Mouse (Mus musculus) MEL (cell line): Measurements from ENCODE around the gene Alkbh7. TPM values are rescaled to one million over a fixed set of nuclear protein-coding genes. Genes with fewer than 3 reads are reported as not detected.

Experiments
- DNase-seq: peaks from one replicate; pipeline ENCODE4 v3.0.0; 2011; ENCODE audit warnings: low read depth, low spot score
- H3K27ac ChIP-seq: 2 replicates; pipeline ENCODE4 v1.5.1; 2012; ENCODE audit warnings: low read depth, mild to moderate bottlenecking, control low read depth, low read length, moderate library complexity; ENCODE audit not compliant: control insufficient read depth
- H3K27me3 ChIP-seq, 2 experiments: fragments of 150-350 bp in 1 of 2; sonication (generic) in 1 of 2; 2 replicates each; pipeline ENCODE4 v1.6.1; 2012; ENCODE audit warnings: low read length in 2 of 2, mild to moderate bottlenecking in 2 of 2, improper control_type of control experiment in 1 of 2, moderate library complexity in 1 of 2; ENCODE audit not compliant: insufficient read depth in 2 of 2, control insufficient read depth in 1 of 2
- H3K36me3 ChIP-seq, 2 experiments: 2 replicates each; pipeline ENCODE4 v1.6.1; 2012 to 2014; ENCODE audit warnings: low read length in 2 of 2, improper control_type of control experiment in 1 of 2, inconsistent platforms in 1 of 2, mild to moderate bottlenecking in 1 of 2; ENCODE audit not compliant: insufficient read depth in 2 of 2, control insufficient read depth in 1 of 2
- H3K4me1 ChIP-seq, 2 experiments: fragments of 150-350 bp in 1 of 2; sonication (generic) in 1 of 2; 2 replicates each; pipeline ENCODE4 v1.6.1; 2012; ENCODE audit warnings: low read length in 2 of 2, improper control_type of control experiment in 1 of 2, mild to moderate bottlenecking in 1 of 2; ENCODE audit not compliant: insufficient read depth in 2 of 2, control insufficient read depth in 1 of 2
- H3K4me3 ChIP-seq, 2 experiments: fragments of 150-350 bp in 1 of 2; sonication (generic) in 1 of 2; 2 replicates each; pipeline ENCODE4 v1.5.1; 2012; ENCODE audit warnings: low read depth in 2 of 2, low read length in 2 of 2, mild to moderate bottlenecking in 2 of 2, moderate library complexity in 2 of 2, control low read depth in 1 of 2, improper control_type of control experiment in 1 of 2; ENCODE audit not compliant: control insufficient read depth in 1 of 2, insufficient read depth in 1 of 2
- H3K79me2 ChIP-seq: 2 replicates; pipeline ENCODE4 v1.6.1; 2012; ENCODE audit warnings: mild to moderate bottlenecking, low read length, moderate library complexity; ENCODE audit not compliant: control insufficient read depth, poor library complexity, insufficient read depth
- H3K9ac ChIP-seq: 2 replicates; pipeline ENCODE4 v1.6.1; 2012; ENCODE audit warnings: low read depth, mild to moderate bottlenecking, control low read depth, low read length, moderate library complexity; ENCODE audit not compliant: control insufficient read depth, poor library complexity, severe bottlenecking
- H3K9me3 ChIP-seq: fragments of 150-350 bp; sonication (generic); replicated peaks from 2 replicates; pipeline ENCODE4 v1.6.1; 2012; ENCODE audit warnings: mild to moderate bottlenecking, low read length, improper control_type of control experiment, moderate library complexity; ENCODE audit not compliant: insufficient read depth
- ELF1 ChIP-seq: IDR thresholded peaks from 2 replicates; pipeline ENCODE4 v1.6.1; 2014; ENCODE audit warnings: low read depth, mild to moderate bottlenecking, inconsistent platforms, low read length, improper control_type of control experiment, moderate library complexity
- ETS1 ChIP-seq: IDR thresholded peaks from 2 replicates; pipeline ENCODE4 v1.6.1; 2012; ENCODE audit warnings: low read depth, mild to moderate bottlenecking, inconsistent platforms, low read length, improper control_type of control experiment, moderate library complexity
- GABPA ChIP-seq: IDR thresholded peaks from 2 replicates; pipeline ENCODE4 v1.6.1; 2012; ENCODE audit warnings: low read depth, mild to moderate bottlenecking, inconsistent platforms, low read length, improper control_type of control experiment, moderate library complexity
- JUND ChIP-seq: IDR thresholded peaks from 2 replicates; pipeline ENCODE4 v1.6.1; 2011; ENCODE audit warnings: low read depth, mild to moderate bottlenecking, improper control_type of control experiment, low read length
- MAFK ChIP-seq: IDR thresholded peaks from 2 replicates; pipeline ENCODE4 v1.6.1; 2011; ENCODE audit warnings: low read depth, mild to moderate bottlenecking, low read length, improper control_type of control experiment, borderline replicate concordance
- MYB ChIP-seq: IDR thresholded peaks from 2 replicates; pipeline ENCODE4 v1.6.1; 2011; ENCODE audit warnings: mild to moderate bottlenecking, low read depth, low read length, improper control_type of control experiment
- MYC ChIP-seq: IDR thresholded peaks from 2 replicates; pipeline ENCODE4 v1.6.1; 2011; ENCODE audit warnings: low read depth, mild to moderate bottlenecking, low read length, improper control_type of control experiment, moderate library complexity
- NRF1 ChIP-seq: IDR thresholded peaks from 2 replicates; pipeline ENCODE4 v1.6.1; 2014; ENCODE audit warnings: low read depth, mild to moderate bottlenecking, inconsistent platforms, low read length, improper control_type of control experiment, moderate library complexity; ENCODE audit not compliant: poor library complexity, insufficient read depth, severe bottlenecking
- POLR2A ChIP-seq, 2 experiments: IDR thresholded peaks; 2 replicates each; pipeline ENCODE4 v1.6.1; 2011 to 2012; ENCODE audit warnings: low read length in 2 of 2, mild to moderate bottlenecking in 2 of 2, control low read depth in 1 of 2, improper control_type of control experiment in 1 of 2, low read depth in 1 of 2, moderate library complexity in 1 of 2; ENCODE audit not compliant: control insufficient read depth in 1 of 2, insufficient read depth in 1 of 2, poor library complexity in 1 of 2
- POLR2AphosphoS2 ChIP-seq: IDR thresholded peaks from 2 replicates; pipeline ENCODE4 v1.6.1; 2011; ENCODE audit warnings: low read length, improper control_type of control experiment
- POLR2AphosphoS5 ChIP-seq: IDR thresholded peaks from 2 replicates; pipeline ENCODE4 v1.6.1; 2012; ENCODE audit warnings: low read depth, borderline replicate concordance, mild to moderate bottlenecking, inconsistent platforms, low read length, moderate library complexity, mixed read lengths
- RAD21 ChIP-seq: IDR thresholded peaks from 2 replicates; pipeline ENCODE4 v1.6.1; 2011; ENCODE audit warnings: mild to moderate bottlenecking, low read depth, low read length, improper control_type of control experiment
- RCOR1 ChIP-seq: IDR thresholded peaks from 2 replicates; pipeline ENCODE4 v1.6.1; 2012; ENCODE audit warnings: low read depth, mild to moderate bottlenecking, inconsistent platforms, low read length, improper control_type of control experiment
- SMC3 ChIP-seq: IDR thresholded peaks from 2 replicates; pipeline ENCODE4 v1.6.1; 2011; ENCODE audit warnings: low read depth, low read length, improper control_type of control experiment
- UBTF ChIP-seq: IDR thresholded peaks from 2 replicates; pipeline ENCODE4 v1.6.1; 2012; ENCODE audit warnings: low read depth, mild to moderate bottlenecking, inconsistent platforms, low read length, improper control_type of control experiment, moderate library complexity, borderline replicate concordance; ENCODE audit not compliant: insufficient read depth
- USF2 ChIP-seq, 2 experiments: IDR thresholded peaks; 2 replicates each; pipeline ENCODE4 v1.6.1; 2011 to 2012; ENCODE audit warnings: improper control_type of control experiment in 2 of 2, low read length in 2 of 2, borderline replicate concordance in 1 of 2, inconsistent platforms in 1 of 2, low read depth in 1 of 2, mild to moderate bottlenecking in 1 of 2; ENCODE audit not compliant: insufficient read depth in 1 of 2
- ZNF384 ChIP-seq: IDR thresholded peaks from 2 replicates; pipeline ENCODE4 v1.6.1; 2012; ENCODE audit warnings: low read depth, mild to moderate bottlenecking, inconsistent platforms, low read length, improper control_type of control experiment
- polyA plus RNA-seq, 2 experiments: library from polyadenylated mRNA; stranded (reverse) in 1 of 2; unstranded in 1 of 2; fragments of >175 nt in 1 of 2; fragments of >200 nt in 1 of 2; gene quantifications; 2 replicates each; pipeline versions ENCODE4 v1.2.1 to v1.2.4; 2012; ENCODE audit warnings: low replicate concordance in 2 of 2, low read depth in 1 of 2; ENCODE audit not compliant: insufficient read length in 2 of 2, insufficient read depth in 1 of 2, missing spikeins in 1 of 2
- total RNA-seq: library from RNA; depleted of rRNA; stranded (reverse); fragments of 300-350 nt; gene quantifications from 2 replicates; pipeline ENCODE4 v1.2.3, GENCODE M21; 2012

The Alkbh7 gene
- total and polyA plus RNA-seq, 3 experiments = 18.9 to 26.4 TPM; not detected in 1

- Histone ChIP-seq H3K9ac (no peak overlapping the region), H3K9me3 (no peaks in the 10 kb centered on the region), H3K27ac (no peak overlapping the region), H3K79me2 (peaks cover 5% of the 10 kb centered on the region), H3K36me3 (no peaks in the 10 kb centered on the region), H3K4me3 (no peak overlapping the region), H3K4me1 (no peaks in the 10 kb centered on the region), H3K27me3 (no peaks in the 10 kb centered on the region; a peak in 1 of 4 replicates)
- DNase-seq = no peak
- no peak for TF ChIP-seq USF2 (IDR thresholded peaks at IDR 0.05; ENCODE audit: borderline replicate concordance in 1 of 2, insufficient read depth in 1 of 2, low read depth in 1 of 2, low read length in 2 of 2)
- TF ChIP-seq MAFK = no peak
- no peak for TF ChIP-seq RCOR1
- no peak for TF ChIP-seq ETS1
- no peak for TF ChIP-seq RAD21
- no peak for TF ChIP-seq ZNF384
- TF ChIP-seq ELF1 = no peak
- TF ChIP-seq POLR2AphosphoS2 = no peak
- no peak for TF ChIP-seq NRF1
- TF ChIP-seq POLR2AphosphoS5 = no peak
- TF ChIP-seq JUND = no peak
- no peak for TF ChIP-seq GABPA
- TF ChIP-seq SMC3 = no peak
Measured at GRCm38 (mm10) chr17:56985656-56986055, 11.5 kb upstream of the Alkbh7 start.

GRCm38 (mm10) chr17:56986105-56986805, 10.9 kb upstream of the Alkbh7 start:
- H3K4me3 ChIP-seq = no peak overlapping the region
- TF ChIP-seq MYB = no peak
- no peak for TF ChIP-seq NRF1
- TF ChIP-seq RCOR1 = no peak
- no peak for TF ChIP-seq ZNF384
- TF ChIP-seq POLR2AphosphoS5 = no peak
- no peak for TF ChIP-seq UBTF
- no peak for TF ChIP-seq JUND
- no peak for TF ChIP-seq MYC
- TF ChIP-seq RAD21 = no peak
- no peak for TF ChIP-seq POLR2A (IDR thresholded peaks at IDR 0.05; ENCODE audit: control insufficient read depth in 1 of 2, insufficient read depth in 1 of 2, low read depth in 1 of 2, low read length in 2 of 2, poor library complexity in 1 of 2)
- TF ChIP-seq, all 39 proteins: peak for 0
- Histone ChIP-seq H3K27ac (no peak overlapping the region), H3K9ac (no peak overlapping the region), H3K36me3 (peaks cover 0 to 4% of the 10 kb centered on the region in 2 experiments; a peak in 2 of 4 replicates), H3K79me2 (peaks cover 11% of the 10 kb centered on the region), H3K4me1 (peaks cover 0 to 5% of the 10 kb centered on the region in 2 experiments; a peak in 2 of 4 replicates), H3K27me3 (no peaks in the 10 kb centered on the region; a peak in 1 of 4 replicates), H3K9me3 (no peaks in the 10 kb centered on the region)
- no peak for DNase-seq
